Mouse (Mus musculus) kidney, postnatal 36 days (tissue): ENCODE results near the gene Zranb1.
A peak's percentile ranks its signal among the peaks of the same experiment; 100 is the strongest.

Source experiments
- DNase-seq, 2 experiments: peaks; one replicate each; pipeline ENCODE4 v3.0.0; 2021 to 2022; ENCODE audit warnings: mixed read lengths in 2 of 2

Gene Zranb1

GRCm38 (mm10) chr7:132930055-132930454, 887 bp upstream of the Zranb1 start:
- peak; percentile 11 to 36 for DNase-seq

- DNase-seq = peak; percentile 41 to 68
Observed at GRCm38 (mm10) chr7:132931560-132932351, 814 bp downstream of the Zranb1 start.

GRCm38 (mm10) chr7:132933331-132933730, 2.4 kb downstream of the Zranb1 start:
- no peak for DNase-seq

GRCm38 (mm10) chr7:132934743-132935142, 3.8 kb downstream of the Zranb1 start:
- no peak for DNase-seq

DNA sequence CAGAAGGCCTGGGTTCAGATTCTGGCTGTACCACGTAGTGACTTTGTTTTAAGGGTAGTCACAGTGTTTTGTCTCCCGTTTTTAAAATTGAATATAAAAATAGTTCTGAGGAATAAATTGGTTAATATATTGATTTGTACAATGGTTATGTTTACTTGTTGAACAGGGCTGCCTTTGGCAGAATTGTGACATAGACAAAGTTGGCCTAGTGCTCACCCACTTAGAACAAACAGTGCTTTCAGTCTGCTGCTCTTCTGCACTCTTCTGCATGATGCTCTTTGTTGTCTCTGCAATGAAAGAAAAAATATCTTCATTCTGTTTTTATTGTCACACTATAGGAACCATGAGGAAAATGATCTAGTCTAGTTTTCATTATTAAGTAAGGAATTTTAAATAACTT, 8.2 kb downstream of the Zranb1 start:
- DNase-seq = no peak

DNA sequence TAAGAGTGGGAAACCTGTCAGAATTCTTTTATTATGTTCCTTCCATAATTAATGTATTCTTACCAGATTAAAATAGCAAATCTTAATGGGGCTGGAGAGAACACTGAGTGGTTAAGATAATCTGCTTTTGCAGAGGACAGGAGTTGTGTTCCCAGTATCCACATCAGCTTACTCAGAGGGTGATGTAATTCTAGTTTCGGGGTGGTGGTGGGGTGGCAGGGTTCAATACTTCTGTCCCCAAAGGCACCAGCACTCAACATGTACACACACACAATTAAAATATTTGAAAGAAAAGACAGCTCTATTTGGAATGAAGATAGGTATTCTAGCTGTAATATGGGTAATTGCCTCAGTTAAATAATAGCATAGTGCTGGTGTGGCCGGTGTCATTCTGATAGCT, 9.6 kb downstream of the Zranb1 start:
- DNase-seq = no peak

GRCm38 (mm10) chr7:132949968-132950367, 19.0 kb downstream of the Zranb1 start:
- DNase-seq = peak in 1 of 2 experiments; percentile 6

DNA sequence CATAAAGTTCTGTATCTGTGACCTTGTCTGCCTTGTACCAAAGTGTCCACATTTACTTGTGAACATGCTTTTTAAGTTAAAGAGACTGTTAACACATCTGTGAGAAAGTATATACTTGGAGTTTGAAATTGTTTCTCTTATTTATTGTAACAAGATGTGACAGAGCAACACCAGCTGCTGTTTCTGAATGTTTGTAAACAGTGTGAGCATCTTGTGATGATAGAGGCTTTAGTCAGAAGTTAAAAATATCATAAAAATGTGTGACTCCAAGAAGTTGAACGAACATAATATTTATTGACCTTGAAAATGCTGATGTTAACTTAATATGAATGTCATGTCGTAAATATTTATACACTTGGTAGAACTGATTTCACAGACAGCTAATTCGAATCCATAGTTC, 19.7 kb downstream of the Zranb1 start:
- peak in 1 of 2 experiments; percentile 6 for DNase-seq

DNA sequence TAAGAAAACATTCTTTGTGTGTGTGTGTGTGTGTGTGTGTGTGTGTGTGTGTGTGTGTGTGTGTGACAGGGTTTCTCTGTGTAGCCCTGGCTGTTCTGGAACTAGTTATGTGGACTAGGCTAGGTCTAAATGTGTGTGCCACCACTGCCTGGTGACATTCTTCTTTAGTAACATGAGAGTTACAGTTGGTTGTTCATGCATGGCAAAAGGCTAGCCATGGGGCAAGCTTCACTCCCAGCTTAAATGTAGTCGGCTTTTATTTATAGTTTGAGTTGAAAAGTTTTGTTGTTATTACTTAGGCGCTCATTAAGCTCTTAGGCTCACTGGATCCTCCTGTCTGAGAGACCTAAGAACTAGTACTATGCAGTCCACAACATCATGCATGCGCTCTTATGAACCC, 33.5 kb downstream of the Zranb1 start:
- DNase-seq = peak; percentile 17 to 22

DNA sequence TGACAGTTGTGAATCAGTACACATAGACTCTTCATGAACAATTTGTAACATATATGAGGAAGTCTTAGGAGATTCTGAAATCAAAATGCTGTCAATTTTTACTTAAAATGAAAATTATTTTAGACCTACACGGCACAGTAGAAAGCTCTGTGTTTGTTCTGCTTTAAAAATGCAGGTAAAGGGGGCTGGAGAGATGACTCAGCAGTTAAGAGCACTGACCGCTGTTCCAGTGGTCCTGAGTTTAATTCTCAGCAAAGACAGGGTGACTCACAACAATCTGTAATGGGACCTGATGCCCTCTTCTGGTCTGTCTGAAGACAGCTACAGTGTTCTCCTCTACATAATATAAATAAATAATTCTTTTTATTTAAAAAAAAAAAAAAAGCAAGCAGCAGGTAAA, 34.8 kb downstream of the Zranb1 start:
- DNase-seq = no peak

GRCm38 (mm10) chr7:132972079-132972478, 41.1 kb downstream of the Zranb1 start:
- peak in 1 of 2 experiments; percentile 6 for DNase-seq

GRCm38 (mm10) chr7:132976079-132976478, 45.1 kb downstream of the Zranb1 start:
- DNase-seq = no peak

GRCm38 (mm10) chr7:132977981-132978380, 47.0 kb downstream of the Zranb1 start:
- peak; percentile 21 to 36 for DNase-seq

- DNase-seq = no peak
Observed at GRCm38 (mm10) chr7:132982639-132983038, 51.7 kb downstream of the Zranb1 start.

- no peak for DNase-seq
Observed at GRCm38 (mm10) chr7:132989839-132990238, 58.9 kb downstream of the Zranb1 start.

DNA sequence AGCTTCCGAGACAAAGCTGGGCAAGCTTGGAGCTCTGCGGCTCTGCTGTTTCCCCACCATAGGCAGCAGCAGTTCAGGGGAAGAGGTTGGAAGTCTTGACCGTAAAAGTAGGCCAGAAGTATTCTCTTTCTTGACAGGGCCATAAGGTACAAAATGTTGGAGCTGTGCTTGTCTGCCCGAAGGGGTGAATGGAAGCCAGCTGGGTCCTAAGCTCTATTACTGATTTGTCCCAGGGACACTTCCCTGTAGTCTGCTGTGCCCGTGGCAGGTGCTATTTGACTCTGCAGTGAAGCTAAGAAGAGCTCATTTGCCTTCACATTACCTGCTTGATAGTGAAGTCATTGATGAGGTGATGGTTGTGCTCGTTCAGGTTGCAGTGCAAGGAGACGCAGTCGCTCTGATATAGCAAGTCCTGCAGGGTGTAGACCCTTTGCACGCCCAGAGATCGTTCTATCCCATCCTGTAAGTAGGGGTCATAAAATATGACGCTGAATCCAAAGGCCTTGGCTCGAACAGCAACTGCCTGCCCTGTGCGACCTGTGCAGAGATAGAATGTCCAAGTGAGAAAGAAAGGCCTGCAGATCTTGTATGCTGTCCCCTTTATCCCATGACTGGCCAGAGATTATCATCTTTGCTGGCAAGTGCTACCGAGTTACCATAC, 60.4 kb downstream of the Zranb1 start:
- no peak for DNase-seq

DNA sequence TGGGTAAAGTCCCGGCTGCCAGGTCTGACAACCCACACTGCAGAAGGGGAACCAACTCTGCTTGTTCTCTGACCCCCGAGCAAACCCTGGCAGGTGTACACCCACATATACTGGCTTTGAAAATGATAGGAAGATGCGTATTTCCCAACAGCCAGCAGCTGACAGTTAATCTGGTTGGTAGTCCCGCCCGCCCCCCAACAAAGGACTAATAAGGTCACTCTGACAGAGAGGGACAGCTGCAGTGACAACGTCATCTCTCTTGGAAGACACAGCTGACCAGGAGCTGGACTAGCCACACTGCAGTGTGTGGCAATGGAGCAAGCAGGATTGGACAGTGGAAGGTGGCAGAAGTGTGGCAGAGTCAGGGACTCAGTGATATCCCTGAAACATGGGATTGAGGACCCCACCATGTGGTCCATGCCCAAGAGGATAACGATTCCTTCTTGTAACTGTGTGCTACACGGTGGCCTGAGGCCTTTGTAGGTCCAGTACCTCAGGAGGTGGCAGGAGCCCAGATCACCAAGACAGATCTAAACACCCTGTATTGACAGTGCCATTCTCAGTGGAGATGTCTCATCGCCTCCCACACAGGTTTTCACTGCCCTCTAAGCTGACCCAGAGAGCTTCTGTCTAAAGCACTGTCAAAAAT, 62.1 kb downstream of the Zranb1 start:
- DNase-seq = no peak

DNA sequence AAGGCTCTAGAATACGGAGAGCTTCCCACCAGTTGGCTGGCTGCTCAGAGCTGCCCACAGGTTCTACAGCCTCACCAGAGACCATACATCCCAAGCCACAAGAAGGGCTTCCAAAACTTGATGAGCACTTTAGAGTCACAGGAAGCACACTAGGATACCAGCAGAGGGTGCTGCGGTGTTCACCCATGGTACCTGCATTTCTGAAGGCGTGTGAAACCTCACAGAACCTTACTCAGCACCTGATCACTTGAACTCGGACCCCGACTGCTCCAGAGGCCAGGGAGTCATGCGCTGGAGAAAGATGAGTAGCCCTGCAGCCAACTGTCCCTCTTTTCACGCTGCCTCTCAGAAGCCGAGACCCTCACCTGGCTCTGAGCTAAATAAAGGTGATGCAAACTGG, 63.2 kb downstream of the Zranb1 start:
- DNase-seq = peak in 1 of 2 experiments; percentile 38

- no peak for DNase-seq
Observed at GRCm38 (mm10) chr7:132994628-132995191, 63.8 kb downstream of the Zranb1 start.

- DNase-seq = peak in 1 of 2 experiments; percentile 57
Observed at GRCm38 (mm10) chr7:132996391-132996790, 65.4 kb downstream of the Zranb1 start.

GRCm38 (mm10) chr7:132998639-132999038, 67.7 kb downstream of the Zranb1 start:
- no peak for DNase-seq

- DNase-seq = no peak
Observed at GRCm38 (mm10) chr7:132999061-132999460, 68.1 kb downstream of the Zranb1 start.

- no peak for DNase-seq
Observed at GRCm38 (mm10) chr7:133001388-133001787, 70.4 kb downstream of the Zranb1 start.
